ENCODE assay signal across 1 mouse cellular context in the genomic region with DNA sequence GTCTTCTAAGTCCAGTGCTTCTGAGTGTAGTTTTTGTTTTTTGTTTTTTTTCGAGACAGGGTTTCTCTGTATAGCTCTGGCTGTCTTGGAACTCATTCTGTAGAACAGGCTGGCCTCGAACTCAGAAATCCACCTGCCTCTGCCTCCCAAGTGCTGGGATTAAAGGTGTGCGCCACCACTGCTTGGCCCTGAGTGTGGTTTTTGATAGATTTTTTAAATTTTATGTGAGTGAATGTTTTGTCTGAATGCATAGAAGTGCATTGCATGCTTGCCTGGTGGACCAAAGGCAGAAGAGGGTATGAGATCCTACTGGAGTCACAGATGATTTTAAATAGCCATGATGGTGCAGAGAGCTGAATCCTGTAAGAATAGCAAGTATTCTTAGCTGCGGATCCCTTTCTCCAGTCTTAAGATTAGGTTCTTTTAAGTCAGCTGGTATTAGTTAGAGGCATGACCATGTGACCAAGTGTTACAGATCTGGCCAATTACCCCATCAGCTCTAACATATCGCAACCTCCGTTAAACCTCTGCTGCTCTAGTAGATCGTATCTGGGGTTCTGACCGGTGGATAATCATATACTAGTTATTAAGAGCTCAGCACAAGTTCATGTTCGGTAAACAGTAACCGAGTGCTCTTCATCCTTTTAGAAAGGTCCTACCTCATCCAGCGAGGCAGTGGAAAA.
A peak's percentile ranks its signal among the peaks of the same experiment; 100 is the strongest.
TF ChIP-seq lines count a peak whose summit lies in the region.

No protein-coding gene starts in this region.

TF ChIP-seq in MEL, 35 proteins besides CTCF, POLR2A, EP300 and RAD21:
- TF ChIP-seq ETS1 (IDR thresholded peaks at IDR 0.05; ENCODE audit: low read depth, low read length) (0 out of 2 replicates have a peak, but pooled peaks have one; percentile 41), SIN3A (IDR thresholded peaks at IDR 0.05; ENCODE audit: low read length) (no peak), USF1 (IDR thresholded peaks at IDR 0.05; ENCODE audit: low read depth, low read length) (peak; percentile 90), E2F4 (IDR thresholded peaks at IDR 0.05; ENCODE audit: borderline replicate concordance, low read depth, low read length) (no peak), MXI1 (IDR thresholded peaks at IDR 0.05; ENCODE audit: low read depth, low read length) (no peak), MYB (IDR thresholded peaks at IDR 0.05; ENCODE audit: low read depth, low read length) (no peak), CHD1 (IDR thresholded peaks at IDR 0.05; ENCODE audit: low read depth, low read length) (no peak; the same call in 1 of the 2 replicates), RCOR1 (IDR thresholded peaks at IDR 0.05; ENCODE audit: low read depth, low read length) (no peak), ZMIZ1 (IDR thresholded peaks at IDR 0.05; ENCODE audit: low read depth, low read length) (no peak), BHLHE40 (IDR thresholded peaks at IDR 0.05; ENCODE audit: borderline replicate concordance, low read depth, low read length) (no peak), TBP (IDR thresholded peaks at IDR 0.05; ENCODE audit: low read depth, low read length) (peak; percentile 61), MYC (IDR thresholded peaks at IDR 0.05; ENCODE audit: low read depth, low read length) (peak; percentile 16; the same call in 1 of the 2 replicates), GATA1 (IDR thresholded peaks at IDR 0.05; ENCODE audit: low read depth, low read length) (peak; percentile 35; the same call in 1 of the 2 replicates), ELF1 (IDR thresholded peaks at IDR 0.05; ENCODE audit: low read depth, low read length) (no peak), ZC3H11A (IDR thresholded peaks at IDR 0.05; ENCODE audit: low read depth, low read length) (no peak), MAX (IDR thresholded peaks at IDR 0.05; ENCODE audit: low read length) (peak; percentile 53; the same call in 1 of the 2 replicates), USF2 (IDR thresholded peaks at IDR 0.05; ENCODE audit: borderline replicate concordance in 1 of 2, insufficient read depth in 1 of 2, low read depth in 1 of 2, low read length in 2 of 2) (peak in 1 of 2 experiments; percentile 67; a peak in 1 of 4 replicates), ZNF384 (IDR thresholded peaks at IDR 0.05; ENCODE audit: low read depth, low read length) (no peak)
